Mouse (Mus musculus) right cerebral cortex, postnatal 36 days (tissue): ENCODE results near the gene Wdr81.

Experiments
- DNase-seq, 2 experiments: peaks; one replicate each; pipeline ENCODE4 v3.0.0; 2022; ENCODE audit warnings: low spot score in 2 of 2, mixed read lengths in 1 of 2

Wdr81 gene

GRCm38 (mm10) chr11:75399411-75399841 is 55.1 kb downstream of the Wdr81 start:
- DNase-seq: peak; percentile 34 to 60

- DNase-seq: no peak
Observed at GRCm38 (mm10) chr11:75397452-75397851, 57.1 kb downstream of the Wdr81 start.

GRCm38 (mm10) chr11:75395611-75396010 is 58.9 kb downstream of the Wdr81 start:
- DNase-seq: no peak
